Mouse (Mus musculus) kidney, embryonic 15.5 days (tissue): ENCODE measurements around the gene Pygo1. TPM values are rescaled to one million over a fixed set of nuclear protein-coding genes. Genes with fewer than 3 reads are reported as not detected.

ENCODE experiments used
- ATAC-seq: fragments of 200-750 bp; cut with Nextera tagmentation; replicated peaks from 2 replicates; pipeline ENCODE4 v1.8.0; 2017; ENCODE audit warnings: moderate TSS enrichment; ENCODE audit not compliant: low FRiP score
- H3K27ac ChIP-seq: fragments of 300-500 bp; sonication (generic); 2 replicates; pipeline ENCODE4 v1.5.1; 2015; ENCODE audit warnings: mild to moderate bottlenecking, inconsistent platforms
- H3K27me3 ChIP-seq: fragments of 300-500 bp; sonication (generic); 2 replicates; pipeline ENCODE4 v1.6.1; 2015; ENCODE audit warnings: inconsistent platforms
- H3K36me3 ChIP-seq: fragments of 300-500 bp; sonication (generic); 2 replicates; pipeline ENCODE4 v1.6.1; 2015; ENCODE audit warnings: inconsistent platforms
- H3K4me1 ChIP-seq: fragments of 300-500 bp; sonication (generic); 2 replicates; pipeline ENCODE4 v1.6.1; 2015; ENCODE audit warnings: inconsistent platforms
- H3K4me2 ChIP-seq: fragments of 300-500 bp; sonication (generic); 2 replicates; pipeline ENCODE4 v1.6.1; 2015; ENCODE audit warnings: moderate library complexity, mild to moderate bottlenecking, inconsistent platforms
- H3K4me3 ChIP-seq: fragments of 300-500 bp; sonication (generic); replicated peaks from 2 replicates; pipeline ENCODE4 v1.5.1; 2015; ENCODE audit warnings: mild to moderate bottlenecking, inconsistent platforms
- H3K9ac ChIP-seq: fragments of 300-500 bp; sonication (generic); 2 replicates; pipeline ENCODE4 v1.6.1; 2015; ENCODE audit warnings: mild to moderate bottlenecking, inconsistent platforms
- H3K9me3 ChIP-seq: fragments of 300-500 bp; sonication (generic); replicated peaks from 2 replicates; pipeline ENCODE4 v1.6.1; 2016; ENCODE audit warnings: inconsistent platforms
- WGBS: fragments of 180-500 bp; shearing (Covaris S2); methylation state at CpG from one replicate; pipeline ENCODE4 v1.1.7; 2015; ENCODE audit warnings: mixed read lengths; 5-methylcytosine and 5-hydroxymethylcytosine counted together
- polyA plus RNA-seq: library from polyadenylated mRNA; unstranded; fragments of >200 nt; fragmentation: Nextera tagmentation; extraction: Ambion mirVana; gene quantifications from 2 replicates; pipeline ENCODE4 v1.2.1, GENCODE M21; 2015

The Pygo1 gene
- polyA plus RNA-seq, 1 experiment from 2014 or later, result 5.4 TPM

GRCm38 (mm10) chr9:72944286-72944685 lies 18.8 kb downstream of the Pygo1 start:
- no peaks in the 10 kb centered on the region for H3K9me3 ChIP-seq
- H3K4me2 ChIP-seq, result no peak overlapping the region
- no peak overlapping the region for H3K9ac ChIP-seq
- no peak overlapping the region for H3K4me3 ChIP-seq
- H3K4me1 ChIP-seq, result no peaks in the 10 kb centered on the region
- H3K36me3 ChIP-seq, result peaks cover 35% of the 10 kb centered on the region
- 90% methylated on average over 13 of the region's 13 CpGs for WGBS
- H3K27me3 ChIP-seq, result no peaks in the 10 kb centered on the region
- no peak overlapping the region for H3K27ac ChIP-seq
- no peak for ATAC-seq

- no peak overlapping the region for H3K4me3 ChIP-seq
- H3K4me2 ChIP-seq, result no peak overlapping the region
- ATAC-seq, result no peak
- no peaks in the 10 kb centered on the region for H3K9me3 ChIP-seq
- H3K4me1 ChIP-seq, result 0 out of 2 replicates have a peak, but pooled peaks cover 5% of the 10 kb centered on the region
- no peaks in the 10 kb centered on the region for H3K27me3 ChIP-seq
- no peak overlapping the region for H3K9ac ChIP-seq
- H3K27ac ChIP-seq, result no peak overlapping the region
- peaks cover 35% of the 10 kb centered on the region for H3K36me3 ChIP-seq
- WGBS, result 97% methylated on average over 1 of the region's 1 CpGs
Measured at GRCm38 (mm10) chr9:72947010-72947409, 21.6 kb downstream of the Pygo1 start.

GRCm38 (mm10) chr9:72949572-72949971 lies 24.1 kb downstream of the Pygo1 start:
- ATAC-seq, result no peak
- WGBS, result 61% methylated on average over 7 of the region's 7 CpGs

GRCm38 (mm10) chr9:72954746-72955145 lies 29.3 kb downstream of the Pygo1 start:
- no peaks in the 10 kb centered on the region for H3K27me3 ChIP-seq
- H3K9ac ChIP-seq, result no peak overlapping the region
- 48% methylated on average over 2 of the region's 2 CpGs for WGBS
- H3K4me3 ChIP-seq, result no peak overlapping the region
- H3K9me3 ChIP-seq, result no peaks in the 10 kb centered on the region
- H3K36me3 ChIP-seq, result no peaks in the 10 kb centered on the region
- H3K4me2 ChIP-seq, result no peak overlapping the region
- no peak for ATAC-seq
- no peak overlapping the region for H3K27ac ChIP-seq
- peaks cover 8% of the 10 kb centered on the region for H3K4me1 ChIP-seq

More at GRCm38 (mm10) chr9:72949572-72949971, 24.1 kb downstream of the Pygo1 start:
- Histone ChIP-seq H3K4me3 (no peak overlapping the region), H3K4me1 (0 out of 2 replicates have a peak, but pooled peaks cover 5% of the 10 kb centered on the region), H3K27me3 (no peaks in the 10 kb centered on the region), H3K9me3 (no peaks in the 10 kb centered on the region), H3K27ac (no peak overlapping the region), H3K36me3 (peaks cover 24% of the 10 kb centered on the region), H3K9ac (no peak overlapping the region), H3K4me2 (no peak overlapping the region)

GRCm38 (mm10) chr9:72955546-72955945 lies 30.1 kb downstream of the Pygo1 start:
- ATAC-seq, result no peak

GRCm38 (mm10) chr9:72958521-72959450 lies 33.3 kb downstream of the Pygo1 start, which contains the start of the genes Dyx1c1 and Gm44503:
Dyx1c1 (plus strand) TSS chr9:72958785.
Gm44503 (plus strand) TSS chr9:72958852.
- ATAC-seq, result peak; percentile 92
- Histone ChIP-seq H3K4me1 (peaks cover 10% of the 10 kb centered on the region), H3K27ac (peak within 1 kb of the TSS; percentile 69), H3K27me3 (no peaks in the 10 kb centered on the region), H3K9me3 (no peaks in the 10 kb centered on the region), H3K9ac (peak within 1 kb of the TSS; percentile 54), H3K4me2 (peak within 1 kb of the TSS; percentile 73), H3K4me3 (peak within 1 kb of the TSS; percentile 71), H3K36me3 (no peaks in the 10 kb centered on the region)
- WGBS, result 2% methylated on average over 43 of the region's 43 CpGs

More at GRCm38 (mm10) chr9:72955546-72955945, 30.1 kb downstream of the Pygo1 start:
- Histone ChIP-seq H3K9ac (no peak overlapping the region), H3K27me3 (no peaks in the 10 kb centered on the region), H3K4me3 (no peak overlapping the region), H3K36me3 (no peaks in the 10 kb centered on the region), H3K4me2 (no peak overlapping the region), H3K4me1 (peaks cover 8% of the 10 kb centered on the region), H3K27ac (no peak overlapping the region), H3K9me3 (no peaks in the 10 kb centered on the region)
- WGBS, result 13% methylated on average over 1 of the region's 1 CpGs

GRCm38 (mm10) chr9:72961346-72961745 lies 35.9 kb downstream of the Pygo1 start:
- Histone ChIP-seq H3K9ac (no peak overlapping the region), H3K27me3 (no peaks in the 10 kb centered on the region), H3K27ac (peak overlapping the region; percentile 28; the same call in 1 of the 2 replicates), H3K4me3 (no peak overlapping the region), H3K4me2 (no peak overlapping the region), H3K4me1 (peaks cover 10% of the 10 kb centered on the region), H3K9me3 (no peaks in the 10 kb centered on the region), H3K36me3 (no peaks in the 10 kb centered on the region)
- ATAC-seq, result no peak
- 70% methylated on average over 8 of the region's 8 CpGs for WGBS

GRCm38 (mm10) chr9:72961959-72962358 lies 36.5 kb downstream of the Pygo1 start:
- Histone ChIP-seq H3K27ac (no peak overlapping the region), H3K4me3 (no peak overlapping the region), H3K9me3 (no peaks in the 10 kb centered on the region), H3K4me2 (no peak overlapping the region), H3K9ac (no peak overlapping the region), H3K27me3 (no peaks in the 10 kb centered on the region), H3K4me1 (peaks cover 10% of the 10 kb centered on the region), H3K36me3 (no peaks in the 10 kb centered on the region)
- 80% methylated on average over 15 of the region's 15 CpGs for WGBS
- ATAC-seq, result no peak

GRCm38 (mm10) chr9:72968349-72969061 lies 43.1 kb downstream of the Pygo1 start:
- Histone ChIP-seq H3K9ac (no peak overlapping the region), H3K27ac (no peak overlapping the region), H3K4me2 (0 out of 2 replicates have a peak overlapping the region, but pooled peaks have one; percentile 19), H3K36me3 (no peaks in the 10 kb centered on the region), H3K4me3 (no peak overlapping the region), H3K27me3 (no peaks in the 10 kb centered on the region), H3K4me1 (no peaks in the 10 kb centered on the region), H3K9me3 (no peaks in the 10 kb centered on the region)
- 34% methylated on average over 11 of the region's 11 CpGs for WGBS
- peak; percentile 60 for ATAC-seq

GRCm38 (mm10) chr9:72969874-72970273 lies 44.4 kb downstream of the Pygo1 start:
- no peaks in the 10 kb centered on the region for H3K9me3 ChIP-seq
- H3K4me3 ChIP-seq, result no peak overlapping the region
- no peak for ATAC-seq
- no peaks in the 10 kb centered on the region for H3K36me3 ChIP-seq
- H3K27me3 ChIP-seq, result no peaks in the 10 kb centered on the region
- no peak overlapping the region for H3K9ac ChIP-seq
- no peak overlapping the region for H3K4me2 ChIP-seq
- no peak overlapping the region for H3K27ac ChIP-seq
- H3K4me1 ChIP-seq, result no peaks in the 10 kb centered on the region
- WGBS, result 73% methylated on average over 7 of the region's 7 CpGs

- Histone ChIP-seq H3K27ac (no peak overlapping the region), H3K4me1 (no peaks in the 10 kb centered on the region), H3K9me3 (no peaks in the 10 kb centered on the region), H3K4me2 (no peak overlapping the region), H3K27me3 (no peaks in the 10 kb centered on the region), H3K9ac (no peak overlapping the region), H3K36me3 (no peaks in the 10 kb centered on the region), H3K4me3 (no peak overlapping the region)
- no peak for ATAC-seq
- WGBS, result 86% methylated on average over 5 of the region's 5 CpGs
Measured at GRCm38 (mm10) chr9:72972435-72972834, 47.0 kb downstream of the Pygo1 start.

- Histone ChIP-seq H3K4me2 (no peak overlapping the region), H3K4me3 (no peak overlapping the region), H3K9me3 (no peaks in the 10 kb centered on the region), H3K36me3 (no peaks in the 10 kb centered on the region), H3K27ac (no peak overlapping the region), H3K27me3 (no peaks in the 10 kb centered on the region), H3K4me1 (no peaks in the 10 kb centered on the region), H3K9ac (no peak overlapping the region)
- ATAC-seq, result no peak
Measured at GRCm38 (mm10) chr9:72972984-72973383, 47.5 kb downstream of the Pygo1 start.
